Mouse (Mus musculus) mouse trophoblast stem cell (cell line): ENCODE measurements at regions not wholly inside any gene's neighbourhood (a gene's known extent, or its start where the extent isn't known, plus 50 kb on each side); places are given as distances from the start of the nearest gene placed in this dataset.

ENCODE experiments used
- in situ Hi-C, 2 experiments: fragments of 300-500 bp; cut with MseI, MboI; formaldehyde crosslinking; loops; 2 replicates in 1 of 2; 3 replicates in 1 of 2; pipeline ENCODE4 v1.15.1; 2025

- in situ Hi-C loops, result no loop called here
These were observed 416.8 kb upstream of the Rgmb start for GRCm38 (mm10) chr17:16247681-16248080.

- in situ Hi-C loops, result no loop called here
These were observed 390.4 kb upstream of the Rgmb start for GRCm38 (mm10) chr17:16221253-16221652.

GRCm38 (mm10) chr17:16219675-16220566 lies 389.1 kb upstream of the Rgmb start:
- in situ Hi-C loops, result no loop called here

- in situ Hi-C loops, result no loop called here
These were observed 387.8 kb upstream of the Rgmb start for GRCm38 (mm10) chr17:16218623-16219022.

GRCm38 (mm10) chr17:16216796-16217195 lies 386.0 kb upstream of the Rgmb start:
- in situ Hi-C loops, result no loop called here

GRCm38 (mm10) chr17:16193636-16194035 lies 362.8 kb upstream of the Rgmb start:
- in situ Hi-C loops, result no loop called here

GRCm38 (mm10) chr17:16180856-16181255 lies 350.0 kb upstream of the Rgmb start:
- in situ Hi-C loops, result no loop called here

GRCm38 (mm10) chr17:16178102-16178501 lies 347.3 kb upstream of the Rgmb start:
- in situ Hi-C loops, result no loop called here

- in situ Hi-C loops, result no loop called here
These were observed 346.1 kb upstream of the Rgmb start for GRCm38 (mm10) chr17:16176782-16177510.

- in situ Hi-C loops, result no loop called here
These were observed 342.8 kb upstream of the Rgmb start for GRCm38 (mm10) chr17:16173568-16174105.

GRCm38 (mm10) chr17:16166731-16167130 lies 335.9 kb upstream of the Rgmb start:
- in situ Hi-C loops, result no loop called here

- in situ Hi-C loops, result loop anchor here in 1 of 2 experiments (10.0 kb wide), 1 partner anchor 63 kb away; no protein-coding TSS in a partner anchor
These were observed 327.3 kb upstream of the Rgmb start for GRCm38 (mm10) chr17:16158119-16158518.

- in situ Hi-C loops, result loop anchor here in 1 of 2 experiments (10.0 kb wide), 1 partner anchor 63 kb away; no protein-coding TSS in a partner anchor
These were observed 326.9 kb upstream of the Rgmb start for GRCm38 (mm10) chr17:16157711-16158110.

GRCm38 (mm10) chr17:16157135-16157534 lies 326.3 kb upstream of the Rgmb start:
- in situ Hi-C loops, result loop anchor here in 1 of 2 experiments (10.0 kb wide), 1 partner anchor 62 kb away; no protein-coding TSS in a partner anchor

- in situ Hi-C loops, result loop anchor here in 1 of 2 experiments (10.0 kb wide), 1 partner anchor 62 kb away; no protein-coding TSS in a partner anchor
These were observed 325.8 kb upstream of the Rgmb start for GRCm38 (mm10) chr17:16156596-16156995.

- in situ Hi-C loops, result loop anchor here in 1 of 2 experiments (10.0 kb wide), 1 partner anchor 61 kb away; no protein-coding TSS in a partner anchor
These were observed 324.7 kb upstream of the Rgmb start for GRCm38 (mm10) chr17:16155587-16155986.
